Mouse (Mus musculus): ENCODE measurements around the gene Dnajc30. TPM values are rescaled to one million over a fixed set of nuclear protein-coding genes. Genes with fewer than 3 reads are reported as not detected.
A peak's percentile ranks its signal among the peaks of the same experiment; 100 is the strongest.

The Dnajc30 gene
- total and polyA plus RNA-seq, 3 experiments: 8.0 to 51.3 (median 17.3) TPM

GRCm38 (mm10) chr5:135024665-135025224 is 39.3 kb upstream of the Dnajc30 start:
- Histone ChIP-seq H3K4me1 (ENCODE audit: insufficient read depth, low read depth, low read length) (peaks cover 59% of the 10 kb centered on the region), H3K27me3 (ENCODE audit: insufficient read depth, low read length) (peaks cover 7% of the 10 kb centered on the region; the same call in 1 of the 2 replicates), H3K9me3 (replicated peaks) (no peaks in the 10 kb centered on the region), H3K4me3 (ENCODE audit: low read depth, low read length) (no peak overlapping the region), H3K36me3 (replicated peaks) (peaks cover 8% of the 10 kb centered on the region)
- ATAC-seq (ENCODE audit: extremely low read depth, insufficient number of reproducible peaks, low FRiP score, poor library complexity, severe bottlenecking) (no peak), DNase-seq (ENCODE audit: low spot score) (no peak)
- TF ChIP-seq GATA1 (IDR thresholded peaks at IDR 0.05; ENCODE audit: borderline replicate concordance, low read length) (no peak), POLR2AphosphoS5 (IDR thresholded peaks at IDR 0.05; ENCODE audit: insufficient replicate concordance, low read depth, low read length) (no peak), TAL1 (conservative IDR thresholded peaks at IDR 0.05; ENCODE audit: low read depth, low read length) (no peak), CTCF (IDR thresholded peaks at IDR 0.05; ENCODE audit: low read depth, low read length) (no peak), GATA2 (IDR thresholded peaks at IDR 0.05; ENCODE audit: borderline replicate concordance, low read depth, low read length) (no peak)

- ATAC-seq (ENCODE audit: extremely low read depth, insufficient number of reproducible peaks, low FRiP score, poor library complexity, severe bottlenecking) (no peak), DNase-seq (ENCODE audit: low spot score) (no peak)
- peaks cover 8% of the 10 kb centered on the region for H3K36me3 ChIP-seq (replicated peaks)
- peaks cover 59% of the 10 kb centered on the region for H3K4me1 ChIP-seq (ENCODE audit: insufficient read depth, low read depth, low read length)
- H3K4me3 ChIP-seq (ENCODE audit: low read depth, low read length): no peak overlapping the region; the same call in 1 of the 2 replicates
- no peaks in the 10 kb centered on the region for H3K9me3 ChIP-seq (replicated peaks)
- TF ChIP-seq GATA1 (IDR thresholded peaks at IDR 0.05; ENCODE audit: borderline replicate concordance, low read length) (no peak), POLR2AphosphoS5 (IDR thresholded peaks at IDR 0.05; ENCODE audit: insufficient replicate concordance, low read depth, low read length) (no peak), GATA2 (IDR thresholded peaks at IDR 0.05; ENCODE audit: borderline replicate concordance, low read depth, low read length) (no peak), CTCF (IDR thresholded peaks at IDR 0.05; ENCODE audit: low read depth, low read length) (no peak), TAL1 (conservative IDR thresholded peaks at IDR 0.05; ENCODE audit: low read depth, low read length) (no peak)
- H3K27me3 ChIP-seq (ENCODE audit: insufficient read depth, low read length): peaks cover 7% of the 10 kb centered on the region; the same call in 1 of the 2 replicates
Measured at GRCm38 (mm10) chr5:135025899-135026298, 38.1 kb upstream of the Dnajc30 start.

GRCm38 (mm10) chr5:135029007-135029854 is 34.8 kb upstream of the Dnajc30 start:
- H3K4me3 ChIP-seq (ENCODE audit: low read depth, low read length): no peak overlapping the region
- no peak for TF ChIP-seq TAL1 (conservative IDR thresholded peaks at IDR 0.05; ENCODE audit: low read depth, low read length)
- no peak for TF ChIP-seq GATA2 (IDR thresholded peaks at IDR 0.05; ENCODE audit: borderline replicate concordance, low read depth, low read length)
- ATAC-seq (ENCODE audit: extremely low read depth, insufficient number of reproducible peaks, low FRiP score, poor library complexity, severe bottlenecking) (peak; percentile 28; the same call in 1 of the 2 replicates), DNase-seq (ENCODE audit: low spot score) (peak; percentile 61)
- peaks cover 15% of the 10 kb centered on the region for H3K36me3 ChIP-seq (replicated peaks)
- 0 out of 2 replicates have a peak, but pooled peaks cover under 1% of the 10 kb centered on the region for H3K9me3 ChIP-seq (replicated peaks)
- peaks cover 40% of the 10 kb centered on the region for H3K4me1 ChIP-seq (ENCODE audit: insufficient read depth, low read depth, low read length)
- peaks cover 2% of the 10 kb centered on the region; the same call in 1 of the 2 replicates for H3K27me3 ChIP-seq (ENCODE audit: insufficient read depth, low read length)

GRCm38 (mm10) chr5:135032581-135032980 is 31.4 kb upstream of the Dnajc30 start:
- ATAC-seq (ENCODE audit: extremely low read depth, insufficient number of reproducible peaks, low FRiP score, poor library complexity, severe bottlenecking): no peak
- no peak for TF ChIP-seq GATA1 (IDR thresholded peaks at IDR 0.05; ENCODE audit: borderline replicate concordance, low read length)
- TF ChIP-seq CTCF (IDR thresholded peaks at IDR 0.05; ENCODE audit: low read depth, low read length): no peak
- TF ChIP-seq TAL1 (conservative IDR thresholded peaks at IDR 0.05; ENCODE audit: low read depth, low read length): no peak
- TF ChIP-seq POLR2AphosphoS5 (IDR thresholded peaks at IDR 0.05; ENCODE audit: insufficient replicate concordance, low read depth, low read length): no peak
- no peak for TF ChIP-seq GATA2 (IDR thresholded peaks at IDR 0.05; ENCODE audit: borderline replicate concordance, low read depth, low read length)
- peaks cover 25% of the 10 kb centered on the region for H3K36me3 ChIP-seq (replicated peaks)
- H3K9me3 ChIP-seq (replicated peaks): peaks cover 6% of the 10 kb centered on the region
- no peaks in the 10 kb centered on the region for H3K27me3 ChIP-seq (ENCODE audit: insufficient read depth, low read length)
- no peak for DNase-seq (ENCODE audit: low spot score)
- H3K4me3 ChIP-seq (ENCODE audit: low read depth, low read length): no peak overlapping the region
- peaks cover 20% of the 10 kb centered on the region for H3K4me1 ChIP-seq (ENCODE audit: insufficient read depth, low read depth, low read length)

- ATAC-seq (ENCODE audit: extremely low read depth, insufficient number of reproducible peaks, low FRiP score, poor library complexity, severe bottlenecking) (no peak), DNase-seq (ENCODE audit: low spot score) (no peak)
- no peaks in the 10 kb centered on the region for H3K27me3 ChIP-seq (ENCODE audit: insufficient read depth, low read length)
- H3K36me3 ChIP-seq (replicated peaks): peaks cover 44% of the 10 kb centered on the region
- 0 out of 2 replicates have a peak, but pooled peaks have one; percentile 9 for TF ChIP-seq CTCF (IDR thresholded peaks at IDR 0.05; ENCODE audit: low read depth, low read length)
- TF ChIP-seq GATA2 (IDR thresholded peaks at IDR 0.05; ENCODE audit: borderline replicate concordance, low read depth, low read length): no peak
- TF ChIP-seq TAL1 (conservative IDR thresholded peaks at IDR 0.05; ENCODE audit: low read depth, low read length): no peak
- no peak for TF ChIP-seq GATA1 (IDR thresholded peaks at IDR 0.05; ENCODE audit: borderline replicate concordance, low read length)
- TF ChIP-seq POLR2AphosphoS5 (IDR thresholded peaks at IDR 0.05; ENCODE audit: insufficient replicate concordance, low read depth, low read length): no peak
- peaks cover 12% of the 10 kb centered on the region for H3K4me1 ChIP-seq (ENCODE audit: insufficient read depth, low read depth, low read length)
- H3K4me3 ChIP-seq (ENCODE audit: low read depth, low read length): no peak overlapping the region
- peaks cover 6% of the 10 kb centered on the region for H3K9me3 ChIP-seq (replicated peaks)
Measured at GRCm38 (mm10) chr5:135034593-135034992, 29.4 kb upstream of the Dnajc30 start.
